Mouse (Mus musculus) cortical plate, adult 2 months (tissue): Measurements from ENCODE around the gene Trib2.

ENCODE experiments used
- CTCF ChIP-seq: fragments of 200-500 bp; IDR thresholded peaks from 2 replicates; pipeline ENCODE4 v1.5.1; 2011; ENCODE audit warnings: mild to moderate bottlenecking, control low read depth, low read length; ENCODE audit not compliant: insufficient read depth; ENCODE audit errors: extremely low read depth
- POLR2A ChIP-seq: fragments of 200-500 bp; IDR thresholded peaks from 2 replicates; pipeline ENCODE4 v1.6.1; 2011; ENCODE audit warnings: mild to moderate bottlenecking, low read length, control low read depth; ENCODE audit not compliant: insufficient read depth; ENCODE audit errors: extremely low read depth

DNA sequence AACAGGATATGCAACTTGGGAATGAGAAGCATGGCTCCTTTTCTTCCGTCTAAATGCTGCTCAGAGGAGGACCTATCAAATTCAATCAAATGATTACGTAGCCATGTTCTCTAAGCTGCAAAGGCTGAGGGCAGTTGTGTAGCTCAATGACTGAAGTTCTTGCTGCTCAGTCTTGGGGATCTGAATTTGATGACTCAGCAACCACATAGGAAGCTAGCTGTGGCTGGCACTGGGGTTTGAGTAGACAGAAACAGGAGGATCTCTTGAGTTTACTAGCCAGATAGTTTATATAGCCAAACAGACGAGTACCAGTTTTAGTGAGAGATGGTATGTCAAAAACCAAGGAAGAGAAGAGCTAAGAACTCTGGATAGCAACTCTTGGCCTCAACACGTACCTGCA lies 20.8 kb upstream of the Trib2 start:
- no peak for TF ChIP-seq CTCF
- TF ChIP-seq POLR2A = no peak
